Mouse (Mus musculus) left cerebral cortex, postnatal 4 days (tissue): ENCODE data around the gene Foxe1. TPM values are rescaled to one million over a fixed set of nuclear protein-coding genes. Genes with fewer than 3 reads are reported as not detected.

Source experiments
- DNase-seq: peaks from one replicate; pipeline ENCODE4 v3.0.0-alpha.2; 2022
- intact Hi-C: fragments of 180-260 bp; cut with DNase I; formaldehyde crosslinking; loops from one replicate; pipeline ENCODE4 v1.15.1; 2025
- total RNA-seq, 2 experiments: library from RNA; stranded (reverse); gene quantifications; 2 replicates each; pipeline ENCODE4 v1.2.3; 2021

The Foxe1 gene
- total RNA-seq = not detected

DNA sequence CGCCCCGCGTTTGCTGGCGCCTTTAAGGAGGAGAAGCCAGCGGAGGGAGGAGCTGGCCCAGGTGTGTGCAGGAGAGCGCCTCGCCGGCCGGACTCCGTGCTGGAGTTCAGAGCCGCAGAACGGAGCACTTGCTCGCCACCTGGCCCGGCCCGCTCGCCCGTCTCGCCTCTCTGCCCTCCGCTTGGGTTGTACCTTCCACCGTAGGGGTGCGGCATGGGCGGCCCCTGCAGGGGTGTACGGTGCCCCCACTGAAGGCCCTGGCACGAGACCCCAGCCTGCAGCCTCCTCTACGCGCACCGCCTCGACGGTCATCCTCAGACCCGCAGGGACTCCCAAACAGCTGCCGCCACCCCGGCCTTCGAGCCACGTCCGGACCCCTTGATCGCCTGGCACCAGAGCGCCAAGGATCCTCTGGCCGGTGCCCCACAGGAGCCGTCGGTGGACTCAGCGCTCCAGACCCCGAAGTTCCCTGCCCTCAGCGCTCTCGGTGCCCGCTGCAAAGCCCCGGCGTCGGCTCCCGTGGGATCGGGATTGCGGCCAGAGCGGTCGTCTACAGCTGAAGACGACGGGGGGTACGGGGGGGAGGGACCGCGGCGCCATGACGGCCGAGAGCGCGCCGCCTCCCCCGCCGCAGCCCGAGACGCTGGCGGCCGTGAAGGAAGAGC, at the start of gene Foxe1:
Gene Foxe1, plus strand, starts transcription at position 14 of the 665 bp plus-strand sequence.
- intact Hi-C loops = loop anchor here (10.0 kb wide), 1 partner anchor 139 kb away; no protein-coding TSS in a partner anchor
- DNase-seq = no peak

DNA sequence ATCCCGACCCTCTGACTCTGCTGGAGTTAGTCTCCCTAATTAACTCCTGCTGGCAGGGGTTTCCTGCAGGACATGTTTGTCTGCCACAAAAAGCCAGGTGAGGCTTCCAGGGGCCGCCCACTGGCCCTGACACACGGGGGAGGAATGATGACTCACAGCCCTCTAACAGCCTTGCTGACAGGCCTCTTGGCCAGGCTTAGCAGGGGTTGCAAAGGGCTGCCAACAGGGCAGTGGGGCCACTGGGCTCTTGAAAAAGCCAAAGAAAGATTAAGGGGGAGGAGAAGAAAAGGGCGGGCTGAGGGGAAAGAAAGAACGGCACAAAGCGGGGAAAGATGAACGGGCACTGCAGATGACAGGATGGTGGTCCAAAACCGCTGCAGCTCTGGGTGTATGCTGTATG, 39.3 kb upstream of the Foxe1 start:
- DNase-seq = peak; percentile 54
- intact Hi-C loops = loop anchor here (10.0 kb wide), 1 partner anchor 99 kb away; no protein-coding TSS in a partner anchor

GRCm38 (mm10) chr4:46304757-46305384, 38.5 kb upstream of the Foxe1 start:
- DNase-seq = peak; percentile 82
- intact Hi-C loops = loop anchor here (10.0 kb wide), 1 partner anchor 100 kb away; no protein-coding TSS in a partner anchor

GRCm38 (mm10) chr4:46305436-46305835, 38.0 kb upstream of the Foxe1 start:
- intact Hi-C loops = loop anchor here (10.0 kb wide), 1 partner anchor 101 kb away; no protein-coding TSS in a partner anchor
- DNase-seq = no peak

GRCm38 (mm10) chr4:46307341-46307740, 36.1 kb upstream of the Foxe1 start:
- intact Hi-C loops = loop anchor here (10.0 kb wide), 1 partner anchor 103 kb away; no protein-coding TSS in a partner anchor
- DNase-seq = peak; percentile 77

DNA sequence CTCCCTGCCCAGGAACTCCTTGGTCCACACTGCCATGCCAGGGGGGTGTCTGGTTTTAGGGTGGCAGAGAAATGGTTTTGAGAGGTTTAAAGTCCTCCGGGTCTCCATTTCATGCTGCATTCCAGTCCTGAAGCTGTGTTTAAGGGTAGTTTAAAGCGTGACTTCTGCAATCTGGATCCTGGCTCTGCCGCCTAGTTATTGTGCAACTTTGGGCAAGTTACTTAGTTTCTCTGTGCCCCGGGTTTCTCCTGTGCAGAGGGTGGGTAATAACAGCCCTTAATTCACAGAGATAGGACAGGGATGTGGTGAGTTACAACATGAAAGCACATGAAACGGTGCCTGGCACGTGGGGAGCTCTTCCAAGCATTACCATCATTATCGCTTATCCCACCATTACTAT, 35.5 kb upstream of the Foxe1 start:
- intact Hi-C loops = loop anchor here (10.0 kb wide), 1 partner anchor 103 kb away; no protein-coding TSS in a partner anchor
- DNase-seq = no peak

DNA sequence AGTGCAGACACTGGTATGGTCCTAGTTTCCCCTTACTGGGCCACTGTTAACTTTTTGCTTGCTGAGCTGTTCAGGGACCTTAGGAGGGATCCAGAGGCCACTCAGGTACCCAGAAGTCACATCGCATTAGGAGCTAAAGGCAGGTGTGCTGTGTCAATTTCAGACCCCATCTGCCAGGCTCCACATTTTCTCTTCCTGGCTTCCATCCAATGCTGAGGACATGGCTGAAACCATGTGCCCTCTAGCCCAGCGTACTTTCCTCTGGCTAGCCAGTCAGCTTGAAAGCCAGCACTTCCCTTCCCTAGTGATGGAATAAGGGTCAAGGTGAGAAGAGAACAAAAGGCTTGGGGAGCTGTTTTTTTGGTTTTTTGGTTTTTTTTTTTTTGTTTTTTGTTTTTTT, 31.8 kb upstream of the Foxe1 start:
- peak; percentile 13 for DNase-seq
- intact Hi-C loops = no loop called here

DNA sequence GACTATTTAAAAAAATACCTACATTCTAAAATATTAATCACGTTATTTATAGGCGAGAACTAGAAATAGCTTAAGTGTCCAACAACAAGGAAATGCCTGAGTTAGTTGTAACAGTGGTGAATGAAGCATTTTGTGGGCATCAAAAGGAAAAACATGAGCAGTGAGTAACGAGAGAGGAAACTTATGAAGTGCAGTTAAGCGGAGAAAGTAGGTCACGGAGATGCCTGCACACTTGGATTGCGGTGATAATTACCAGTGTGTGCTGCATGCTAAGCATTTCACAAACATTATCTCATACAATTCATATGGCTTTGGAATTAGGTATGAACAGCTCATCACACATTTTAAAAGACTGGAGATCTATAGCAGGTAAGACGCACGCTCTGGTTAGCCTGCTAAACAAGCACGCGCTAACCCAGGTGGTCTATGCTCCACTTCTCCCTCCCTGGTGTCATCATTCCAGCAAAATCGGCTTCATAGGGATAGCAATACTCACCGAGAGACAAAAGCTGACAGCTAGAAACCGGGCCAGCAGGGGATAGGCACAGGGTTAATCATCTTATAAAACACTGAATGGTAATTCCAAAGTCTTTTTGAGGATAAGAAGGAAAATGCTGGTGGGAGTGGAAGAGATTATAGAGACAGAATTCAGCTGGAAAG, 21.5 kb upstream of the Foxe1 start:
- intact Hi-C loops = no loop called here
- DNase-seq = no peak

GRCm38 (mm10) chr4:46322715-46323114, 20.7 kb upstream of the Foxe1 start:
- no peak for DNase-seq
- intact Hi-C loops = no loop called here

GRCm38 (mm10) chr4:46328906-46329305, 14.5 kb upstream of the Foxe1 start:
- no peak for DNase-seq
- intact Hi-C loops = no loop called here

DNA sequence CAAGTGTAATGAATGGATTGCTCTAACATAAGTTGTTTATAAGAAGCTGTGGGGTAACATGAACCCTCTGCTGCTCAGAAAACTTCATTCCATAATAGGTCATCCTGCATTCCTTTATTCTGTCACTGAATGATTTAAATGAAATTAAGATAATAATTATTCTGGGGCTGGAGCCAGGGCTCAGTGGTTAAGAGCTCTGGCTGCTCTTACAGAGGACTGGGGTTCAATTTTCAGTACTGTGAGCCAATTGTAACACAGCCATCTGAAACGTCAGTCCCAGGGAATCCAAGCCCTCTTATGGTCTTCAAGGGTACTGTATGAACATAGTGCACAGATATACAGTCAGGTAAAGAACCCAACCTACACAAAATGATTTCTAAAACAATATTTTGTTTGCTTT, 7.6 kb upstream of the Foxe1 start:
- intact Hi-C loops = no loop called here
- DNase-seq = no peak

- no peak for DNase-seq
- intact Hi-C loops = no loop called here
These were observed 5.4 kb upstream of the Foxe1 start for GRCm38 (mm10) chr4:46337990-46338389.

GRCm38 (mm10) chr4:46339026-46339425, 4.4 kb upstream of the Foxe1 start:
- no peak for DNase-seq
- intact Hi-C loops = no loop called here

DNA sequence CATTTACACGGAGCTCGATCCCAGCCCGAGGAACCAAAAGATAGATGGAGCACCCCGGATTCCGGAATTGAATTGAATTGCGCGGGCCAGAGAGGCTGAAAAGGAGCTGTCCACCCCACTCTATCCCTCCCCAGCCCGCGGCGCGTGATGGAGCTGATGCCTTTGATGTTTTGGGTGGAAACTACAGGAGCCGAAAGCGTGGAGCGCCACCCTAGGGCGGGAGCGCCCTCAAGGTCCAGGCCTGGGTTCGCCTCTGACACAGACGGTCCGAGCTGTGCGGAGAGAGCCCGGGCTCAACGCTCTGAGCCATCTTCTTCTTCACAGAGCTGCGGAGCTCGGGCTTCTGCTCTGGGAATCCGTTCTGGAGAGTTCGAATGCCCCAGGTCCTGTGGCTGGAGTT, 3.8 kb upstream of the Foxe1 start:
- intact Hi-C loops = no loop called here
- DNase-seq = no peak

GRCm38 (mm10) chr4:46341831-46342680, 1.4 kb upstream of the Foxe1 start:
- DNase-seq = no peak
- intact Hi-C loops = loop anchor here (10.0 kb wide), 1 partner anchor 137 kb away; no protein-coding TSS in a partner anchor

DNA sequence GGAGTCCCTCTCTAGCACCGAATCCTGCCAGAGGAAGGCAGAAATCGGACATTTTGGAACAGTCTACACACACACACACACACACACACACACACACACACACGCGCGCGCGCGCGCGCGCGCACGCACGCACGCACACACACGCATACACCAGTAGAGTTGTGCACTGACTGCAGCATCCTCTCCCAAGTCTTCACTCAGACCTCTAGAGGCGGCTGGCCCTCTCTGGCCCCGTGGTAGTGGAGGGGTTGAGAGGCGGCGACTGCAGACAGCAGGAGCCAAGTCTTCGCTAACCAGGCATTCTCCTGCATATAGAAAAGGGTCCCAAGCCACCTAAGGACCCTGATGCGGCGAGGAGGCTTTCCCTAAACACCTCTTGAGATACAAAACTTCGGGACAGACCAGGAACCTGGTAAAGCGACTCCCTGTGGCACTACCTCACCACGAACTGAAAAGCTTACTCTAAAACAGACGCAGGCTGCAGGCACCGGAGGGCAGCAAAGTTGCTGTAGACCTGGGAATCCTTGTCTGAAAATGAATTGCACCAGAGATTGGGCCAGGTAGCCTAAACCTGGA, 610 bp upstream of the Foxe1 start:
- DNase-seq = peak; percentile 9
- intact Hi-C loops = loop anchor here (10.0 kb wide), 1 partner anchor 138 kb away; no protein-coding TSS in a partner anchor

GRCm38 (mm10) chr4:46344288-46344687, 879 bp downstream of the Foxe1 start:
- intact Hi-C loops = loop anchor here (10.0 kb wide), 1 partner anchor 139 kb away; no protein-coding TSS in a partner anchor
- no peak for DNase-seq

DNA sequence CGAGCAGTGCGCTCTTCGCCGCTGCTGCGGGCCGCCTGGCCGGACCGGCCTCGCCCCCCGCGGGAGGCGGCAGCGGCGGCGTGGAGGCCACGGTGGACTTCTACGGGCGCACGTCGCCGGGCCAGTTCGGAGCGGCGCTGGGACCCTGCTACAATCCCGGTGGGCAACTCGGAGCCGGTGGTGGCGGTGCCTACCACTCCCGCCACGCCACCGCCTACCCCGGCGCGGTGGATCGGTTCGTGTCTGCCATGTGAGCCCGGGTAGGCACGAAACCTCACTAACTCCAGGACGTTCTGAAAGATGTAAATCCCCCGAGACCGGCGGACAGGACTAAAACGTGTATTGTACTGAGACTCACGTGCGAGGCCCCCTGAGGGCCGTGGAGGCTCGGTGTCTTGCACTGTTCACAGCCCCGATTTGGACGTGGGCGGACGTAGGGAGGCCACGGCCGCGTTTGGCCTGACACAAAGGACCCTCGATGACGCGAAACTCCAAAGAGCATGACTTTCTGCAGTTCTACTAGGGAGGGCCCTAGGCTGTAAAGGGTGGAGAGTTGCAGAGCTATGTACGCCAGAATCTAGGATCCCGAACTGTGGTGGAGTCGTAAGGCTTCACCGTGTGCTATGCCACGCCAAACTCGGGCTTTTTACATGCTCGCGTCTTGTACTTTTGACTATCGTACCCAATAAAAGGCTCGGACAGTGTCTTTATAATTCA, 1.8 kb downstream of the Foxe1 start:
- no peak for DNase-seq
- intact Hi-C loops = loop anchor here (10.0 kb wide), 1 partner anchor 140 kb away; no protein-coding TSS in a partner anchor

DNA sequence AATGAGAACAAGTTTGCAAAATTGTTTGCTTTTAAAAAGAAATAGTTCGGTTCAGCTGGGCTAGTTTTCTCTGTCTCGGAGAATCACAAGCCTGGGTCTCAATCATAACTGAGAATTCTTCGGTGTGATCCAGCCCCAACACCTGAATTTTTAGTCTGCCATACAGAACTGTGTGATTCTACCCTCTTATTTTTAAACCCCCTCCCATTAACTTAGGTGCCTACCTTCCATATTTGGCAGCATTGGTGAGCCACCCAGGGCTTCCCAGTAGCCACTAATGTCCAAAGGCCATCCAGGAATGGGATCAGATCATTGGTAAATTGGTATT, 2.3 kb downstream of the Foxe1 start:
- DNase-seq = no peak
- intact Hi-C loops = loop anchor here (10.0 kb wide), 1 partner anchor 141 kb away; no protein-coding TSS in a partner anchor
